Mouse (Mus musculus) intestine, postnatal 0 days (tissue): ENCODE data around the gene Slc38a3. TPM values are rescaled to one million over a fixed set of nuclear protein-coding genes. Genes with fewer than 3 reads are reported as not detected.

ENCODE experiments used
- ATAC-seq: fragments of 200-750 bp; cut with Nextera tagmentation; 2 replicates; pipeline ENCODE4 v1.8.0; 2017; ENCODE audit warnings: mild to moderate bottlenecking, moderate TSS enrichment, moderate library complexity
- H3K27ac ChIP-seq: fragments of 300-500 bp; sonication (generic); 2 replicates; pipeline ENCODE4 v1.5.1; 2014; ENCODE audit warnings: mild to moderate bottlenecking, low read depth, low read length, moderate library complexity
- H3K27me3 ChIP-seq: fragments of 300-500 bp; sonication (generic); replicated peaks from 2 replicates; pipeline ENCODE4 v1.6.1; 2014; ENCODE audit warnings: low read length, mixed read lengths; ENCODE audit not compliant: control insufficient read depth, insufficient read depth
- H3K36me3 ChIP-seq: fragments of 300-500 bp; sonication (generic); 2 replicates; pipeline ENCODE4 v1.6.1; 2014; ENCODE audit warnings: mild to moderate bottlenecking, moderate library complexity; ENCODE audit not compliant: control insufficient read depth, insufficient read depth
- H3K4me1 ChIP-seq: fragments of 300-500 bp; sonication (generic); replicated peaks from 2 replicates; pipeline ENCODE4 v1.6.1; 2014; ENCODE audit warnings: antibody characterized with exemption, low read length, mixed read lengths; ENCODE audit not compliant: control insufficient read depth, insufficient read depth
- H3K4me2 ChIP-seq: fragments of 300-500 bp; sonication (generic); replicated peaks from 2 replicates; pipeline ENCODE4 v1.6.1; 2014; ENCODE audit warnings: low read depth, mild to moderate bottlenecking, moderate library complexity
- H3K4me3 ChIP-seq: fragments of 300-500 bp; sonication (generic); 2 replicates; pipeline ENCODE4 v1.5.1; 2014; ENCODE audit warnings: low read depth, low read length
- H3K9ac ChIP-seq: fragments of 300-500 bp; sonication (generic); 2 replicates; pipeline ENCODE4 v1.6.1; 2014; ENCODE audit warnings: mild to moderate bottlenecking, low read depth, low read length
- H3K9me3 ChIP-seq: fragments of 300-500 bp; sonication (generic); 2 replicates; pipeline ENCODE4 v1.6.1; 2016; ENCODE audit warnings: mixed run types; ENCODE audit not compliant: control insufficient read depth
- CTCF ChIP-seq: sonication (generic); IDR thresholded peaks from 2 replicates; pipeline ENCODE4 v1.5.1; 2016; ENCODE audit warnings: low read depth, mild to moderate bottlenecking, control low read depth, antibody characterized with exemption, moderate library complexity
- WGBS: fragments of 180-500 bp; shearing (Covaris S2); extraction: QIAGEN DNeasy Blood & Tissue Kit; methylation state at CpG from one replicate; pipeline ENCODE4 v1.1.7; 2014; 5-methylcytosine and 5-hydroxymethylcytosine counted together
- polyA plus RNA-seq: library from polyadenylated mRNA; unstranded; fragments of >200 nt; fragmentation: Nextera tagmentation; extraction: Ambion mirVana; gene quantifications from 2 replicates; pipeline ENCODE4 v1.2.1, GENCODE M21; 2015

Gene Slc38a3
- 15.5 and 15.6 TPM in 2 replicates for polyA plus RNA-seq

- no peak for ATAC-seq
- 88% methylated on average over 9 of the region's 9 CpGs for WGBS
- no peak for TF ChIP-seq CTCF
- no peak within 1 kb of the TSS for H3K9ac ChIP-seq
- H3K4me2 ChIP-seq: no peak within 1 kb of the TSS
- no peaks in the 10 kb centered on the region for H3K36me3 ChIP-seq
- peaks cover 22% of the 10 kb centered on the region for H3K27me3 ChIP-seq
- no peaks in the 10 kb centered on the region for H3K9me3 ChIP-seq
- H3K4me1 ChIP-seq: peaks cover 8% of the 10 kb centered on the region
- H3K4me3 ChIP-seq: no peak within 1 kb of the TSS
- no peak within 1 kb of the TSS for H3K27ac ChIP-seq
Measured at GRCm38 (mm10) chr9:107669480-107669945, at the start of gene Slc38a3. Gene Slc38a3, minus strand, starts transcription at chr9:107669530.

- TF ChIP-seq CTCF: no peak
- ATAC-seq: no peak
- Histone ChIP-seq H3K4me2 (no peak overlapping the region), H3K9me3 (no peaks in the 10 kb centered on the region), H3K4me3 (no peak overlapping the region), H3K9ac (no peak overlapping the region), H3K27me3 (no peaks in the 10 kb centered on the region), H3K36me3 (no peaks in the 10 kb centered on the region), H3K27ac (no peak overlapping the region), H3K4me1 (no peaks in the 10 kb centered on the region)
- 54% methylated on average over 6 of the region's 6 CpGs for WGBS
Measured at GRCm38 (mm10) chr9:107716951-107717350, 47.6 kb upstream of the Slc38a3 start.

GRCm38 (mm10) chr9:107715632-107716031, 46.3 kb upstream of the Slc38a3 start:
- TF ChIP-seq CTCF: no peak
- Histone ChIP-seq H3K27me3 (no peaks in the 10 kb centered on the region), H3K9ac (no peak overlapping the region), H3K4me3 (no peak overlapping the region), H3K36me3 (no peaks in the 10 kb centered on the region), H3K27ac (no peak overlapping the region), H3K9me3 (no peaks in the 10 kb centered on the region), H3K4me2 (no peak overlapping the region), H3K4me1 (no peaks in the 10 kb centered on the region)
- no peak for ATAC-seq
- WGBS: 85% methylated on average over 2 of the region's 2 CpGs

- WGBS: 22% methylated on average over 12 of the region's 12 CpGs
- H3K9ac ChIP-seq: no peak overlapping the region
- H3K27ac ChIP-seq: no peak overlapping the region
- peak; percentile 10; the same call in 1 of the 2 replicates for TF ChIP-seq CTCF
- H3K27me3 ChIP-seq: no peaks in the 10 kb centered on the region
- H3K36me3 ChIP-seq: no peaks in the 10 kb centered on the region
- ATAC-seq: no peak
- H3K9me3 ChIP-seq: no peaks in the 10 kb centered on the region
- H3K4me1 ChIP-seq: no peaks in the 10 kb centered on the region
- H3K4me3 ChIP-seq: no peak overlapping the region
- no peak overlapping the region for H3K4me2 ChIP-seq
Measured at GRCm38 (mm10) chr9:107714221-107714952, 45.1 kb upstream of the Slc38a3 start.

GRCm38 (mm10) chr9:107709697-107710483, 40.6 kb upstream of the Slc38a3 start, which contains the start of gene Sema3f:
Gene Sema3f, minus strand, starts transcription at chr9:107710475.
- H3K4me1 ChIP-seq: peaks cover 3% of the 10 kb centered on the region; the same call in 1 of the 2 replicates
- WGBS: 2% methylated on average over 46 of the region's 86 CpGs
- H3K27ac ChIP-seq: peak within 1 kb of the TSS; percentile 66; the same call in 1 of the 2 replicates
- no peaks in the 10 kb centered on the region for H3K9me3 ChIP-seq
- peaks cover 4% of the 10 kb centered on the region; the same call in 1 of the 2 replicates for H3K27me3 ChIP-seq
- peak within 1 kb of the TSS; percentile 72 for H3K9ac ChIP-seq
- peak; percentile 79 for TF ChIP-seq CTCF
- ATAC-seq: peak; percentile 86
- H3K36me3 ChIP-seq: 0 out of 2 replicates have a peak, but pooled peaks cover 7% of the 10 kb centered on the region
- peak within 1 kb of the TSS; percentile 99 for H3K4me2 ChIP-seq
- H3K4me3 ChIP-seq: peak within 1 kb of the TSS; percentile 59

- H3K9ac ChIP-seq: peak overlapping the region; percentile 72
- H3K36me3 ChIP-seq: 0 out of 2 replicates have a peak, but pooled peaks cover 8% of the 10 kb centered on the region
- peak; percentile 17; the same call in 1 of the 2 replicates for ATAC-seq
- peak overlapping the region; percentile 66; the same call in 1 of the 2 replicates for H3K27ac ChIP-seq
- H3K4me3 ChIP-seq: peak overlapping the region; percentile 59
- under 1% methylated on average over 53 of the region's 55 CpGs for WGBS
- peaks cover 4% of the 10 kb centered on the region; the same call in 1 of the 2 replicates for H3K27me3 ChIP-seq
- TF ChIP-seq CTCF: no peak
- H3K4me2 ChIP-seq: peak overlapping the region; percentile 99
- no peaks in the 10 kb centered on the region for H3K9me3 ChIP-seq
- peaks cover 6% of the 10 kb centered on the region for H3K4me1 ChIP-seq
Measured at GRCm38 (mm10) chr9:107709096-107709696, 39.9 kb upstream of the Slc38a3 start.
